Mouse (Mus musculus): ENCODE results near the gene Dhx30. TPM values are rescaled to one million over a fixed set of nuclear protein-coding genes. Genes with fewer than 3 reads are reported as not detected.

Gene Dhx30
- total and polyA plus RNA-seq, 3 experiments: 23.6 to 61.6 (median 49.5) TPM

DNA sequence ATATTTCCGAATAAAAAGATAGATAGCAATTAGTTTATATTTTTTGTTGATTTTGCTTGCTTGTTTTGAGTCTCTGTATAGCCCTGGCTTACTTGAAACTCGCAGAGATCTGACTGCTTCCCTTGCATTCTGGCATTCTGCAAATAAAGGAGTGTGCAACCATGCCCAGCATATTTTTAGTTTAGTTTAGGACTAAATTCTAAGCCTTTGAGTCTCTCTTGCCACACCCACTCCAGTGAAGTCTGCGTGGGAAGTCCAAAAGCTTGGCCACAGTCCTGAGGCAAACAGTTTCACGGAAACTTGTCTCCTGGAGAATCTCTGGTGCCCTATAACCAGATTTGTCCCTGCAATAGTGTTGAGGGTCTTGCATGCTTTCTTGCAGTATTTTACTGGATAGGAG is 73.3 kb downstream of the Dhx30 start:
- TF ChIP-seq TAL1 (conservative IDR thresholded peaks at IDR 0.05; ENCODE audit: low read depth, low read length) (no peak), POLR2AphosphoS5 (IDR thresholded peaks at IDR 0.05; ENCODE audit: insufficient replicate concordance, low read depth, low read length) (no peak), GATA1 (IDR thresholded peaks at IDR 0.05; ENCODE audit: borderline replicate concordance, low read length) (no peak), CTCF (IDR thresholded peaks at IDR 0.05; ENCODE audit: low read depth, low read length) (no peak), GATA2 (IDR thresholded peaks at IDR 0.05; ENCODE audit: borderline replicate concordance, low read depth, low read length) (no peak)
- ATAC-seq (ENCODE audit: extremely low read depth, insufficient number of reproducible peaks, low FRiP score, poor library complexity, severe bottlenecking) (no peak), DNase-seq (ENCODE audit: low spot score) (no peak)
- Histone ChIP-seq H3K4me1 (ENCODE audit: insufficient read depth, low read depth, low read length) (no peaks in the 10 kb centered on the region), H3K36me3 (replicated peaks) (peaks cover 9% of the 10 kb centered on the region), H3K4me3 (ENCODE audit: low read depth, low read length) (no peak overlapping the region), H3K9me3 (replicated peaks) (no peaks in the 10 kb centered on the region), H3K27me3 (ENCODE audit: insufficient read depth, low read length) (no peaks in the 10 kb centered on the region)

DNA sequence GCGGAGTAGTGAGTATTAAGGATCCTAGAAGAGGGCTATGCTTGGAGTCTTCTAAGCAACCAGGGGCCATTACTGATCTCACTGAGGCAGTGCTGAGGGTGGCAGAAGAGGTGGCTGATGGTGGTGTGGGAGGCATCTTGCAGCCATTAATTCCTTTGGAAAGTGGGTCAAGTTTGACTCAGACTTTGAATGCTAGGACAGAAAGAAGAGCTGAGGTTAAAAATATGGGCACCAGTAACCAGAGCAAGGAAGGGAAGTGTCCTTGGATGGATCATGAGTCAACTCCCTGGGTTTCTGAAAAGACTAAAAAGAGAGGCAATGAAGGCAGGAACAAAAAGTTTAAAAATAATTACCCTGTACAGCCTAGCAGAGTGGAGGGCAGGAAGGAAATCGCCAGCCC is 79.1 kb downstream of the Dhx30 start:
- Histone ChIP-seq H3K27me3 (ENCODE audit: insufficient read depth, low read length) (no peaks in the 10 kb centered on the region), H3K4me1 (ENCODE audit: insufficient read depth, low read depth, low read length) (peaks cover 13% of the 10 kb centered on the region), H3K4me3 (ENCODE audit: low read depth, low read length) (no peak overlapping the region), H3K36me3 (replicated peaks) (peaks cover 41% of the 10 kb centered on the region), H3K9me3 (replicated peaks) (no peaks in the 10 kb centered on the region)
- TF ChIP-seq GATA1 (IDR thresholded peaks at IDR 0.05; ENCODE audit: borderline replicate concordance, low read length) (no peak), POLR2AphosphoS5 (IDR thresholded peaks at IDR 0.05; ENCODE audit: insufficient replicate concordance, low read depth, low read length) (no peak), GATA2 (IDR thresholded peaks at IDR 0.05; ENCODE audit: borderline replicate concordance, low read depth, low read length) (no peak), CTCF (IDR thresholded peaks at IDR 0.05; ENCODE audit: low read depth, low read length) (no peak), TAL1 (conservative IDR thresholded peaks at IDR 0.05; ENCODE audit: low read depth, low read length) (no peak)
- ATAC-seq (ENCODE audit: extremely low read depth, insufficient number of reproducible peaks, low FRiP score, poor library complexity, severe bottlenecking) (no peak), DNase-seq (ENCODE audit: low spot score) (no peak)

DNA sequence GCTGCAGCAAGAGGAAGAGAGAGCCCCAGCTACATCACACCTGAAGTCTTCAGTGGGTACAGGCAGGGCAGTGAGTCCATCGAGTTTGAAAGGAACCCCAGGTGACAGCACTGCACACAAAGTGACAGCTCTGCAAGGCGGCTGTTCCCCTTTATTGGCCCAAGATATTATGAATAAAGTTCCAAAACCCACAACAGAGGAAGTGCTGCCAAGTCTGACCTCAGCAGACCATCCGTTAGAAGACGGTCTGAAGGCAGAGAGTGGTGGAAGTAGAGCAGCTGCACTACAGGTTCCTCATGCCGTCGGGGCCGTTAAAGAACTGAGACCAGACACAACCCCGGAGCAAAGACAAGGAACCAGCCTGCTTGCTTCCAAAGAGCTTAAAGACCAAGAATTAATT is 79.7 kb downstream of the Dhx30 start:
- Histone ChIP-seq H3K36me3 (replicated peaks) (peaks cover 41% of the 10 kb centered on the region), H3K4me3 (ENCODE audit: low read depth, low read length) (no peak overlapping the region)
- ATAC-seq (ENCODE audit: extremely low read depth, insufficient number of reproducible peaks, low FRiP score, poor library complexity, severe bottlenecking): no peak; the same call in 1 of the 2 replicates

GRCm38 (mm10) chr9:110035091-110035490 is 82.5 kb downstream of the Dhx30 start:
- no peak for ATAC-seq (ENCODE audit: extremely low read depth, insufficient number of reproducible peaks, low FRiP score, poor library complexity, severe bottlenecking)

More for the DNA sequence above, 79.7 kb downstream of the Dhx30 start:
- H3K4me1 ChIP-seq (ENCODE audit: insufficient read depth, low read depth, low read length): peaks cover 13% of the 10 kb centered on the region
- no peaks in the 10 kb centered on the region for H3K27me3 ChIP-seq (ENCODE audit: insufficient read depth, low read length)
- TF ChIP-seq GATA1 (IDR thresholded peaks at IDR 0.05; ENCODE audit: borderline replicate concordance, low read length) (no peak), CTCF (IDR thresholded peaks at IDR 0.05; ENCODE audit: low read depth, low read length) (no peak), TAL1 (conservative IDR thresholded peaks at IDR 0.05; ENCODE audit: low read depth, low read length) (no peak), GATA2 (IDR thresholded peaks at IDR 0.05; ENCODE audit: borderline replicate concordance, low read depth, low read length) (no peak)
- H3K9me3 ChIP-seq (replicated peaks): no peaks in the 10 kb centered on the region
- no peak for DNase-seq (ENCODE audit: low spot score)

More at GRCm38 (mm10) chr9:110035091-110035490, 82.5 kb downstream of the Dhx30 start:
- no peak overlapping the region for H3K4me3 ChIP-seq (ENCODE audit: low read depth, low read length)
- peaks cover 36% of the 10 kb centered on the region for H3K36me3 ChIP-seq (replicated peaks)
- H3K9me3 ChIP-seq (replicated peaks): no peaks in the 10 kb centered on the region
- no peak for DNase-seq (ENCODE audit: low spot score)
- no peak for TF ChIP-seq GATA2 (IDR thresholded peaks at IDR 0.05; ENCODE audit: borderline replicate concordance, low read depth, low read length)
- TF ChIP-seq TAL1 (conservative IDR thresholded peaks at IDR 0.05; ENCODE audit: low read depth, low read length): no peak
- TF ChIP-seq CTCF (IDR thresholded peaks at IDR 0.05; ENCODE audit: low read depth, low read length): no peak
- no peak for TF ChIP-seq GATA1 (IDR thresholded peaks at IDR 0.05; ENCODE audit: borderline replicate concordance, low read length)
- no peak for TF ChIP-seq POLR2AphosphoS5 (IDR thresholded peaks at IDR 0.05; ENCODE audit: insufficient replicate concordance, low read depth, low read length)
- peaks cover 13% of the 10 kb centered on the region for H3K4me1 ChIP-seq (ENCODE audit: insufficient read depth, low read depth, low read length)
- no peaks in the 10 kb centered on the region for H3K27me3 ChIP-seq (ENCODE audit: insufficient read depth, low read length)

Other genes with a start within 250 kb of the Dhx30 start
- 37.1 and 38.5 TPM in 2 replicates for gene Cdc25a, start 242.3 kb downstream of the Dhx30 start, total RNA-seq (2014; fragmentation: Nextera tagmentation)
- gene Cdc25a, start 242.3 kb downstream of the Dhx30 start, total RNA-seq (2017): 44.0 and 46.4 TPM in 2 replicates
- 102 and 128 TPM in 2 replicates for gene Cdc25a, start 242.3 kb downstream of the Dhx30 start, polyA plus RNA-seq (2012)
- gene Map4, start 186.4 kb downstream of the Dhx30 start, total RNA-seq (2014; fragmentation: Nextera tagmentation): 46.8 and 47.5 TPM in 2 replicates
- gene Map4, start 186.4 kb downstream of the Dhx30 start, total RNA-seq (2017): 27.2 and 28.3 TPM in 2 replicates
- gene Map4, start 186.4 kb downstream of the Dhx30 start, polyA plus RNA-seq (2012): 64.3 and 69.3 TPM in 2 replicates
- gene Smarcc1, start 122 bp downstream of the Dhx30 start, total RNA-seq (2014; fragmentation: Nextera tagmentation): 133 and 146 TPM in 2 replicates
- gene Smarcc1, start 122 bp downstream of the Dhx30 start, total RNA-seq (2017): 41.7 and 51.1 TPM in 2 replicates
- gene Smarcc1, start 122 bp downstream of the Dhx30 start, polyA plus RNA-seq (2012): 72.8 and 94.5 TPM in 2 replicates
- 0.38 and 0.92 TPM in 2 replicates for gene Cspg5, start 126.0 kb upstream of the Dhx30 start, total RNA-seq (2014; fragmentation: Nextera tagmentation)
- 0.23 and 0.38 TPM in 2 replicates for gene Cspg5, start 126.0 kb upstream of the Dhx30 start, total RNA-seq (2017)
- 0.02 TPM in 1 of 2 replicates, not detected in the other for gene Cspg5, start 126.0 kb upstream of the Dhx30 start, polyA plus RNA-seq (2012)
- 5.4 and 7.1 TPM in 2 replicates for gene Elp6, start 187.3 kb upstream of the Dhx30 start, total RNA-seq (2014; fragmentation: Nextera tagmentation)
- gene Elp6, start 187.3 kb upstream of the Dhx30 start, total RNA-seq (2017): 9.3 and 14.5 TPM in 2 replicates
- gene Elp6, start 187.3 kb upstream of the Dhx30 start, polyA plus RNA-seq (2012): 12.9 and 13.4 TPM in 2 replicates
- gene Scap, start 215.5 kb upstream of the Dhx30 start, total RNA-seq (2014; fragmentation: Nextera tagmentation): 13.5 and 23.6 TPM in 2 replicates
- 11.5 and 15.7 TPM in 2 replicates for gene Scap, start 215.5 kb upstream of the Dhx30 start, total RNA-seq (2017)
- 137 and 140 TPM in 2 replicates for gene Scap, start 215.5 kb upstream of the Dhx30 start, polyA plus RNA-seq (2012)

Measured in G1E (cell line).